Mouse (Mus musculus) stomach, postnatal 0 days (tissue): Measurements from ENCODE around the gene Nphs1.

Experiments
- CTCF ChIP-seq: IDR thresholded peaks from 2 replicates; pipeline ENCODE4 v1.5.1; 2016; ENCODE audit warnings: antibody characterized with exemption, low read depth, mild to moderate bottlenecking, moderate library complexity
- EP300 ChIP-seq: optimal IDR thresholded peaks from 2 replicates; pipeline ENCODE3; 2016; ENCODE audit warnings: antibody characterized with exemption

DNA sequence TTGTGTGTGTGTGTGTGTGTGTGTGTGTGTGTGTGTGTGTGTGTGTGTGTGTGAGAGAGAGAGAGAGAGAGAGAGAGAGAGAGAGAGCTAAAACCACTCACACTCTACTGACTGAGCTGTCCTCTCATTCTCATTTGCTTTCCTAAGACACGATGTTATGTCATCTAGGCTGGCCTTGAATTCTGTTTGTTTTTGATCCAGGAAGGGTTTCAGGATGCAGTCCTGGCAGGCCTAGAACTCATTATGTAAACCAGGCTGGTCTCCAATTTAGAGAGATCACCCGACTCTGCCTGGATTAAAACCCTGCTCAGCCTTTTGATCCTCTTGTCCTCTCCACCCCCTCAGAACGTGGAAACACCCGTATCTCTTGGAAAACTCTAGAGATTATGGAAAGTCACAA lies 5.9 kb downstream of the Nphs1 start:
- TF ChIP-seq CTCF, result no peak
- no peak for TF ChIP-seq EP300
